Mouse (Mus musculus) forebrain, embryonic 12.5 days (tissue): ENCODE results near the gene Dnajc4. TPM values are rescaled to one million over a fixed set of nuclear protein-coding genes. Genes with fewer than 3 reads are reported as not detected.
"Not testable (repeated sequence)": the region's sequence is repeated elsewhere in the genome, so short reads cannot be mapped to it uniquely, and the experiment has no call there.

Experiments used
- ATAC-seq: fragments of 200-750 bp; cut with Nextera tagmentation; 2 replicates; pipeline ENCODE4 v1.8.0; 2017; ENCODE audit warnings: moderate TSS enrichment; ENCODE audit not compliant: low FRiP score
- H3K27ac ChIP-seq: fragments of 300-500 bp; sonication (generic); 2 replicates; pipeline ENCODE4 v1.5.1; 2016; ENCODE audit warnings: mild to moderate bottlenecking
- H3K27me3 ChIP-seq: fragments of 300-500 bp; sonication (generic); 2 replicates; pipeline ENCODE4 v1.6.1; 2016; ENCODE audit warnings: mild to moderate bottlenecking
- H3K36me3 ChIP-seq: fragments of 300-500 bp; sonication (generic); replicated peaks from 2 replicates; pipeline ENCODE4 v1.6.1; 2016; ENCODE audit warnings: mild to moderate bottlenecking
- H3K4me1 ChIP-seq: fragments of 300-500 bp; sonication (generic); 2 replicates; pipeline ENCODE4 v1.6.1; 2016
- H3K4me2 ChIP-seq: fragments of 300-500 bp; sonication (generic); 2 replicates; pipeline ENCODE4 v1.6.1; 2016; ENCODE audit warnings: mild to moderate bottlenecking, moderate library complexity
- H3K4me3 ChIP-seq: fragments of 300-500 bp; sonication (generic); replicated peaks from 2 replicates; pipeline ENCODE4 v1.5.1; 2016; ENCODE audit warnings: mild to moderate bottlenecking
- H3K9ac ChIP-seq: fragments of 300-500 bp; sonication (generic); 2 replicates; pipeline ENCODE4 v1.6.1; 2016; ENCODE audit warnings: mild to moderate bottlenecking
- H3K9me3 ChIP-seq: fragments of 300-500 bp; sonication (generic); 2 replicates; pipeline ENCODE4 v1.6.1; 2016
- WGBS: fragments of 180-500 bp; shearing (Covaris S2); methylation state at CpG from one replicate; pipeline ENCODE4 v1.1.7; 2016; 5-methylcytosine and 5-hydroxymethylcytosine counted together
- polyA plus RNA-seq: library from polyadenylated mRNA; unstranded; fragments of >200 nt; fragmentation: Nextera tagmentation; extraction: Ambion mirVana; gene quantifications from 2 replicates; pipeline ENCODE4 v1.2.1, GENCODE M21; 2016

The Dnajc4 gene
- polyA plus RNA-seq, 1 experiment from 2014 or later, result 18.8 TPM

DNA sequence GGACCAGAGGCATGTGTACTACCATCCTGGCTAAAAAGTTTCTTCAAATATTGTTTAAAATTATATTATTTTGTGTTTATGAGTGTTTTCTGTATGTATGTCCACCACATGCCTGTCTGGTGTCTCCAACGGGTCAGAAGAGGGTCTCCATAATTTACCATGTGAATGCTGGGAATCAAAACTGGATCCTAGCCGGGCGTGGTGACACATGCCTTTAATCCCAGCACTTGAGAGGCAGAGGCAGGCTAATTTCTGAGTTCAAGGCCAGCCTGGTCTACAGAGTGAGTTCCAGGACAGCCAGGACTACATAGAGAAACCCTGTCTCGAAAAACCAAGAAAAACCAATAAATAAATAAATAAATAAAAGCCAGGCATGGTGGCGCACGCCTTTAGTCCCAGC is 1.2 kb downstream of the Dnajc4 start:
- not testable (repeated sequence) for H3K9me3 ChIP-seq, H3K36me3 ChIP-seq, H3K4me2 ChIP-seq, ATAC-seq, H3K27me3 ChIP-seq, H3K27ac ChIP-seq, H3K4me3 ChIP-seq, H3K9ac ChIP-seq
- H3K4me1 ChIP-seq, result peaks cover 54% of the 10 kb centered on the region
- WGBS, result 92% methylated on average over 6 of the region's 6 CpGs

- H3K27me3 ChIP-seq, result no peaks in the 10 kb centered on the region
- no peaks in the 10 kb centered on the region for H3K9me3 ChIP-seq
- H3K36me3 ChIP-seq, result 0 out of 2 replicates have a peak, but pooled peaks cover 4% of the 10 kb centered on the region
- 91% methylated on average over 6 of the region's 6 CpGs for WGBS
- no peak overlapping the region for H3K4me2 ChIP-seq
- no peak overlapping the region for H3K27ac ChIP-seq
- H3K9ac ChIP-seq, result no peak overlapping the region
- ATAC-seq, result no peak
- H3K4me1 ChIP-seq, result peaks cover 55% of the 10 kb centered on the region
- H3K4me3 ChIP-seq, result no peak overlapping the region
Observed at GRCm38 (mm10) chr19:6990712-6991111, 1.7 kb downstream of the Dnajc4 start.

GRCm38 (mm10) chr19:6989251-6989650 is 3.1 kb downstream of the Dnajc4 start:
- no peak overlapping the region for H3K27ac ChIP-seq
- H3K9me3 ChIP-seq, result no peaks in the 10 kb centered on the region
- WGBS, result 93% methylated on average over 8 of the region's 8 CpGs
- ATAC-seq, result no peak
- H3K27me3 ChIP-seq, result no peaks in the 10 kb centered on the region
- H3K4me3 ChIP-seq, result no peak overlapping the region
- no peak overlapping the region for H3K9ac ChIP-seq
- peaks cover 41% of the 10 kb centered on the region for H3K4me1 ChIP-seq
- H3K4me2 ChIP-seq, result no peak overlapping the region
- H3K36me3 ChIP-seq, result peaks cover 15% of the 10 kb centered on the region

DNA sequence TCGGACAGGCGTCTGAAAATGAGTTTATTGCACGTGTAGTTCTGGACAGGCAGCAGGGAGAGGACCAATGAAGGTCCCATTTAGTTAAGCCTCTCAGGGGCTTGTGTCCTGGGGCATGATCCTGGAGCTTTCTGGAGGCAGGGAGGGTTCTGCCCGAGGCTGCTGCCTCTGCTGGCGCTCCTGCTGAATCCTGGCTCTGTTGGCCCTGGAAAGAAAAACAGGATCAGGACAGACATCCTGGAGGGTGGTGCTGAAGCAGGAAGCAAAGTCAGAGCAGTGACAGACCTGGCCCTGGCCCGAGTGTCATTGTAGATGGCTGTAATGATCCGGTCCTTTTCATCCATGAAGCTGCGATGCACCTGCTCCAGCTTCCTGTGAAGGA is 4.5 kb downstream of the Dnajc4 start:
- H3K27me3 ChIP-seq, result no peaks in the 10 kb centered on the region
- H3K4me1 ChIP-seq, result peaks cover 38% of the 10 kb centered on the region
- WGBS, result 6% methylated on average over 8 of the region's 8 CpGs
- no peak for ATAC-seq
- peaks cover 15% of the 10 kb centered on the region for H3K36me3 ChIP-seq
- no peaks in the 10 kb centered on the region for H3K9me3 ChIP-seq
- peak overlapping the region; percentile 85 for H3K27ac ChIP-seq
- H3K9ac ChIP-seq, result peak overlapping the region; percentile 96
- H3K4me2 ChIP-seq, result peak overlapping the region; percentile 96
- peak overlapping the region; percentile 84 for H3K4me3 ChIP-seq

- Histone ChIP-seq H3K36me3 (peaks cover 22% of the 10 kb centered on the region), H3K27ac (peak within 1 kb of the TSS; percentile 85), H3K27me3 (no peaks in the 10 kb centered on the region), H3K4me3 (peak within 1 kb of the TSS; percentile 84), H3K9ac (peak within 1 kb of the TSS; percentile 96), H3K4me1 (peaks cover 36% of the 10 kb centered on the region), H3K9me3 (no peaks in the 10 kb centered on the region), H3K4me2 (peak within 1 kb of the TSS; percentile 96)
- ATAC-seq, result peak; percentile 57
- WGBS, result under 1% methylated on average over 62 of the region's 85 CpGs
Observed at GRCm38 (mm10) chr19:6987061-6987903, 5.1 kb downstream of the Dnajc4 start, which contains the start of gene Vegfb. Vegfb (minus strand) TSS chr19:6987651.

- ATAC-seq, result no peak
- 84% methylated on average over 10 of the region's 10 CpGs for WGBS
- peak overlapping the region; percentile 96 for H3K9ac ChIP-seq
- peak overlapping the region; percentile 96 for H3K4me2 ChIP-seq
- peaks cover 24% of the 10 kb centered on the region for H3K36me3 ChIP-seq
- peaks cover 32% of the 10 kb centered on the region for H3K4me1 ChIP-seq
- no peaks in the 10 kb centered on the region for H3K9me3 ChIP-seq
- no peaks in the 10 kb centered on the region for H3K27me3 ChIP-seq
- H3K27ac ChIP-seq, result no peak overlapping the region
- peak overlapping the region; percentile 84 for H3K4me3 ChIP-seq
Observed at GRCm38 (mm10) chr19:6985951-6986708, 6.2 kb downstream of the Dnajc4 start.

DNA sequence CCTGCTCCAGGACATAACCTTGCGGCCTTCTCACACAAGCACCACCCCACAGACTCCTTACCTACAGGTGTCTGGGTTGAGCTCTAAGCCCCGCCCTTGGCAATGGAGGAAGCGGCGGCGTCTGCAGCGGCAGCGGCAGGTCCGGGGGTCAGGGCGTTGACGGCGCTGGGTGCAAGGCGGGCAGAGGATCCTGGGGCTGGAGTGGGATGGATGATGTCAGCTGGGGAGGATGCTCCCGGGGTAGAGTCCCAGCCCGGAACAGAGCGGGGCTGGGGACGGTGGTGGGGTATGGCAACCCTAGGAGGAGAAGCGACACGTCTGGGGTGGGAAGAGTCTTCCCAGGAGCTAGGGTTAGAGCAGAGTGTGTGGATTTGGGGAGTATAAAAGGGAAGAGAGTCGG is 7.1 kb downstream of the Dnajc4 start:
- ATAC-seq, result no peak
- Histone ChIP-seq H3K9me3 (no peaks in the 10 kb centered on the region), H3K4me2 (no peak overlapping the region), H3K9ac (no peak overlapping the region), H3K27me3 (no peaks in the 10 kb centered on the region), H3K4me3 (no peak overlapping the region), H3K36me3 (peaks cover 24% of the 10 kb centered on the region), H3K27ac (no peak overlapping the region), H3K4me1 (peaks cover 37% of the 10 kb centered on the region)
- 89% methylated on average over 19 of the region's 19 CpGs for WGBS

DNA sequence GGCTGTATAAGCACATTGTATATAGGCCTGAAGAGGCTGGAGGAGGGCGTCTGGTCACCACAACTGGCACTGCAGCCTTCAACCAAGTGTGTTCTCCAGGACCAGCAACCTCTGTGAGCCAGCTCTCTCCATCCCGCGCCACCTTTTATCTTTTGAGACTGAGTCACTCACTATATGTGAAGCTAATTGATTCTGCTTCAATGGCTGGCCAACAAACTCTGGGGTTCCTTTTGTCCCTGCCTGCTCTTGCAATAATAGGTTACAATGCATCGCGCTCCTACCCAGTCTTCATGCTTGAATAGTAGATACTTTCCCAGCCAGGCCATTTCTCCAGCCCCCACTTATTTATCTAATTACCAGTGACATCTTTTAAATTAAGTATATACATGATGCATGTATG is 8.8 kb downstream of the Dnajc4 start:
- H3K36me3 ChIP-seq, result peaks cover 20% of the 10 kb centered on the region
- H3K9me3 ChIP-seq, result no peaks in the 10 kb centered on the region
- ATAC-seq, result no peak
- H3K4me1 ChIP-seq, result peaks cover 47% of the 10 kb centered on the region
- H3K27ac ChIP-seq, result 0 out of 2 replicates have a peak overlapping the region, but pooled peaks have one; percentile 36
- H3K27me3 ChIP-seq, result no peaks in the 10 kb centered on the region
- WGBS, result 22% methylated on average over 5 of the region's 5 CpGs
- no peak overlapping the region for H3K4me3 ChIP-seq
- H3K4me2 ChIP-seq, result no peak overlapping the region
- H3K9ac ChIP-seq, result no peak overlapping the region

DNA sequence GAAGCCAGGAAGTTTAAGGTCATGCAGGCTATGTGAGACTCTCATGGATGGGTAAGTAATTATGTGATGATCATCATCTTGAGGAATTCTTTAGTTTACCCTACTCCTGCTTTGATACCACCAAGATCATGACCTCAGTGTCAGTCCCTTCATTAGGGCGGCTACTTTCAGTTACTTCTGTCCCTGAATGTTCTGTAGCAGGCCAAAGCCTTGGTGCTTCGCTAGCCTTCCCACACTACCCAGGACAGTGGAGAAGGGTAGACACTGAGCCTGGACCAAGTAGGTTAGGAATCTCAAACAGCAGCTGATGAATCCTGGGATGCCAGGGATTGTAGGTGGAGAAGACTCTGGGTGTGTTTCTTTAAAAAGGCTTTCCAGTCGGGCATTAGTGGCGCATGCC is 10.9 kb downstream of the Dnajc4 start:
- Histone ChIP-seq H3K4me1 (peaks cover 52% of the 10 kb centered on the region), H3K4me3 (no peak overlapping the region), H3K36me3 (peaks cover 40% of the 10 kb centered on the region), H3K9ac (no peak overlapping the region), H3K9me3 (no peaks in the 10 kb centered on the region), H3K27me3 (no peaks in the 10 kb centered on the region), H3K27ac (no peak overlapping the region), H3K4me2 (peak overlapping the region; percentile 64; the same call in 1 of the 2 replicates)
- WGBS, result 87% methylated on average over 4 of the region's 4 CpGs
- ATAC-seq, result no peak

DNA sequence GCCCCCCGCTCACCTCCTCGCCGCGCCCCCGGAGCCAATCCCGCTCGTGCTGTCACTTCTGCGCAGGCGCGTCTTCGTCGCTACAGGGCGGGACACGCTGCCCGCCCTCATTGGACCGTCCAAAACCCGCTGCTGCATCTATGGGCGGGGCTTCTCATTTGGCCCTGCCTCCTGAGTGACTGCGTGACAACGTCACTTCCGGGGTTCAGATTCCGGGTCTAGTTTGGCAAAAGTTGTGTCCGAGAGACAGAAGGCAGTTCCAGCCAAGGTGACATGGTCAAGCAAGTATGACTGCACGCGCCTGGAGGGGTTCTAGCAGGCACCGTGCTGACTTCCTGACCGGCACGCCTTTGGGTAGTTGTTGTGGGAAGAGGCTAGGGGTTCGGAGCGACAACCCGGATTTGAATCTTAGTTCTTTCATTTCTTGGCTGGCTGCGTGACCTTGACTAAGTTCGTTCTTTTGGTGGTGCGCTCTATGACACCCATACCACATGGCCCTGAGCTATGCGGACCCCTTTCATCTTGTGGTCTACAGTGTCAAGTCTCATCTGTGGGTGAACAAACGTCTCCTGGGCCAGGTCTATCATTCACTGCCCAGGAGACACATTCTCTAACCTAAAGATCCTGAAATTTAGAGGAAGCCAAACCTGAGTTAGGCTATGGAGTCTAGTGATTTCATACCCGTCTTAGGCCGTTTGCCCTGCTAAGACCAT is 11.8 kb downstream of the Dnajc4 start, which contains the start of gene Fkbp2:
Fkbp2 (minus strand) TSS at position 121 of the 713 bp plus-strand sequence.
- Histone ChIP-seq H3K27me3 (no peaks in the 10 kb centered on the region), H3K9ac (peak within 1 kb of the TSS; percentile 68), H3K4me2 (peak within 1 kb of the TSS; percentile 64), H3K9me3 (no peaks in the 10 kb centered on the region), H3K27ac (peak within 1 kb of the TSS; percentile 94), H3K4me1 (peaks cover 53% of the 10 kb centered on the region), H3K36me3 (peaks cover 41% of the 10 kb centered on the region), H3K4me3 (peak within 1 kb of the TSS; percentile 60)
- WGBS, result 2% methylated on average over 38 of the region's 38 CpGs
- ATAC-seq, result peak; percentile 91

DNA sequence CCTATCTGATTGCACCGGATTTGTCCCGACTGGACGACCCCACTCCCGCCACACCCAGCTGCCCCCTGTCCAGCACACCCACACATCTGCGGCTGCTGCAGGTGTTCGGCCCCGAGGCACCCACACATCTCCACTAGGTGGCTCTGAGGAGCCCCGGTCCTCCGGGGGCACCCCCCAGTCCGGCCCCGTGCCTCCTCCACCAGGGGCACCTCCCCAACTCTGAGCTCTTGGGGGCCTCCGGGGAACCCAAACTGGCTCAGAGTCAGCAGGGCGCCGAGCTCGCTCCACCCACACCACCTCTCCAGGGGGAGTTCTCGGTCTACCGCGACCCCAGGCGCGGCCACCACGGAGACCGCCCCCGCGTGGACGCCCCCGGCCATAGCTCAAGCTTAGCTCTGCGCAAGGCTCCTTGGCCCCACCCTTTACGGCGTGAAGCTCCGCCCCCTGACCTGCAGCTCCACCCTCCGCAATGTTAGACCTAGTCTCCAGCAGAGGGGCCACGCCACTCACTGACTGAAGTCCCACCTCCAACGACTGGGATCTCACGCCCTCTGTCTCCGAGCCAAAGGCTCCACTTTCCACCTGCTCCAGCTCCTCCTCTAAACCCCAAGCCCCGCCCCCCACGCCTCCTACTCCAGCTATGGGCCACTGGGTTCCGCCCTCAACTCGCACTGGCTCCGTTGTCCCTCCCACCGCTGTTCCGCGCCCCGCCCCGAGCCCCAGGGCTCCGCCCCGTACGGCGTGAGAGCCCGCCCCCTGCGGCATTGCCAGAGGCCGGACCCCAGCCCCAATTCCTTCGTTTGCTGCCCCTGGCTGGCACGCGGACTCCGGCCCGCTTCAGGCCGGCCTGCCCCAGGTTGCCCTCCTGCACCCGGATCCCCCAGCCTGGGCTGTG is 12.6 kb downstream of the Dnajc4 start:
- Histone ChIP-seq H3K27ac (peak overlapping the region; percentile 94), H3K27me3 (no peaks in the 10 kb centered on the region), H3K4me3 (peak overlapping the region; percentile 60), H3K36me3 (peaks cover 33% of the 10 kb centered on the region), H3K9ac (peak overlapping the region; percentile 68), H3K4me2 (peak overlapping the region; percentile 64), H3K4me1 (peaks cover 53% of the 10 kb centered on the region), H3K9me3 (no peaks in the 10 kb centered on the region)
- under 1% methylated on average over 59 of the region's 59 CpGs for WGBS
- ATAC-seq, result peak; percentile 90
